Mouse (Mus musculus): ENCODE measurements around the gene Use1. TPM values are rescaled to one million over a fixed set of nuclear protein-coding genes. Genes with fewer than 3 reads are reported as not detected.
A peak's percentile ranks its signal among the peaks of the same experiment; 100 is the strongest.
"Not testable (repeated sequence)": the region's sequence is repeated elsewhere in the genome, so short reads cannot be mapped to it uniquely, and the experiment has no call there.

The Use1 gene
- 93.5 and 93.8 TPM in 2 replicates for polyA plus RNA-seq (2015; fragmentation: Nextera tagmentation; extraction: Ambion mirVana)

DNA sequence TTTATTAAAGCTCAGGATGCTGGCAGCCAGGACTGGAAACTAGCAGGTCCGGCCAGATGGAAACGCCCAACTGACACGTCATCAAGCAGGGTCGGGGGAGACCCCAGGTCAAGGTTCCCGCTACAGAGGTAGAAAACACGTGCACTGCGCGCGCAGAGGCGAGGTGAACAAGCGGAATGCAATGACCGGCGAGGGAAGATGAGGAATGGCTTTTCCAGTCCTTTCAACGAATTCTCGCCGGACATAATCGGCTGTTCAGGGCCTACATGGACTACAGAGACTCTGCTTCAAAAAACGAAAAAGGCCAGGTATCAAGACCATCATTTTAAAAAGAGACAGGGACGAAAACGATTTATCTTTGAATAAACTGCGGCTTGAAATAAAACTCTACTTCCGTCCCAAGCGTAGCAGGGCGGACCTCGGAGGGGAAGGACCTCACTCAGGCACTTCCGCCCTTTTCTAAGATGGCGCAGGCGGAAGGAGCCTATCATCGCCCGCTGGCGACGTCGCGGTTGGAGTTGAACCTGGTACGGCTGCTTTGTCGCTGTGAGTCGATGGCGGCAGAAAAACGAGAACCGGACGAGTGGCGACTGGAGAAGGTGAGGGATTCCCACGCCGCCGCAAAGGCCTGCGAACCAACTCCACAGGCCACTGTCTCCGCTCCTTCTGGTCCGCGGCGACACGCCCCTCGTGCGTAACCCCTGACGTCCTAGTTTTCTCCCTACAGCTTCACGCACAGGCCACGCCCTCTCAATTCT is at the start of gene Use1:
TSS of gene Use1 (plus strand) at position 78 of the 758 bp plus-strand sequence.
- under 1% methylated on average over 56 of the region's 56 CpGs for WGBS
- peak within 1 kb of the TSS; percentile 70 for H3K4me3 ChIP-seq (replicated peaks)
- H3K9me3 ChIP-seq: no peaks in the 10 kb centered on the region
- ATAC-seq: peak; percentile 84
- peak within 1 kb of the TSS; percentile 74 for H3K9ac ChIP-seq
- H3K27me3 ChIP-seq (replicated peaks): no peaks in the 10 kb centered on the region
- H3K36me3 ChIP-seq: peaks cover 5% of the 10 kb centered on the region; the same call in 1 of the 2 replicates
- peak within 1 kb of the TSS; percentile 88 for H3K4me2 ChIP-seq (replicated peaks)
- peak within 1 kb of the TSS; percentile 89 for H3K27ac ChIP-seq
- H3K4me1 ChIP-seq (replicated peaks): peaks cover 11% of the 10 kb centered on the region; the same call in 1 of the 2 replicates

DNA sequence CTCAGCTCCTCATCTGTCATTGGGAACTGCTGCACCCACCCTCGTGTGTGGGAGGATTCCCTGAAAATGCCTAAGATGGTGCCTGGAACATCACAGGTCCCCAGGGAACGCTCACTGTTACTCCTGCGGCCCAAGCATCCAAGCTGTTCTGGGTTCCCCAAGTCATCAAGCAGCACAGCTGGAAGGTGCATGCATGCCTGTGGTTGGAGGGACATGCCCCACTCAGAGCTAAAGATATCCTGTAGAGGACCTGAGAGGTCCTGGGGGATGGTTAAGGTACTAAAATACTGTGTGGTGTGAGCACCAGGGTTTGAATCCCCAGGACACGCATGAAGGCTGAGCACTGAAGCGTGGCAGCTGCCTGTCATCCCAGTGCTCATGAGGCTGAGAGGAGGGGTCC is 48.0 kb upstream of the Use1 start:
- not testable (repeated sequence) for H3K9me3 ChIP-seq; H3K27ac ChIP-seq; H3K4me2 ChIP-seq (replicated peaks); ATAC-seq; H3K27me3 ChIP-seq (replicated peaks); H3K4me1 ChIP-seq (replicated peaks); H3K9ac ChIP-seq; H3K4me3 ChIP-seq (replicated peaks)
- peaks cover 22% of the 10 kb centered on the region for H3K36me3 ChIP-seq
- WGBS: 81% methylated on average over 5 of the region's 5 CpGs

DNA sequence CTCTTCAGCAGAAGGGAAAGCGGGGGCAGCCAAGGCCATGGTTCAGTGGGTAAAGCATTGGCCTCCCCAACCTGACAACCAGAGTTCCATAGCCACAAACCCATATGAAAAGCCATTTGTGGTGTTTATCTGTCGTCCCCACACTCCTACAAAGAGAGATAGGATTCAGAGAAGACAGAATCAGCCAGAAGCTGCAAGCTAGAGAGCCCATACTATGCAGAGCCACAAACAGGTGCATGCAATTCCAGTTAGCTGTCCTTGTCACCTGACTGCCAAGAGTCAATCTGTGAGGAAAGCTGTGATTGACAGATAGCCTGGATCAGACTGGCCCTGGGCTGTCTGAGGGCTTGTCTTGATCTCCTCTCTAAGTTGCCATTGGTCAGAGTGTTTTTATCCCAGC is 46.9 kb upstream of the Use1 start:
- H3K27ac ChIP-seq; H3K9ac ChIP-seq; H3K4me1 ChIP-seq (replicated peaks); H3K27me3 ChIP-seq (replicated peaks); H3K4me3 ChIP-seq (replicated peaks); H3K4me2 ChIP-seq (replicated peaks); H3K9me3 ChIP-seq; ATAC-seq: not testable (repeated sequence)
- peaks cover 33% of the 10 kb centered on the region for H3K36me3 ChIP-seq
- 89% methylated on average over 2 of the region's 2 CpGs for WGBS

DNA sequence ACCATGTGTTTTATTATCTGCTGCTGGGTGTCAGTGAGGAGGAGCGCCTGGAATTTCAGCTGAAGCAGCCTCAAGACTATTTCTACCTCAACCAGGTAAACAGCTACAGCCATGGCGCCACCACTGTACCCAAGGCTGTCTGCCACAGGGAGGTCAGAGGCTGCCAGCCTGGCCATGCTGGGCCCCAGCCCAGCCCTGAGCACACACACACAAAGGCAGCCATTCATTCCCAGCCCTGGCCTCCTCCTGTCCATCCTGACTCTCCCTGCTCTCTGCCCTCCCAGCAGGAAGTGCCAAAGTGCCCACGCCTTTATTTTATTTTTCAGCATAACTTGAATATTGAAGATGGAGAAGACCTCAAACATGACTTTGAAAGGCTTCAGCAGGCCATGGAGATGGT is 43.7 kb upstream of the Use1 start:
- 82% methylated on average over 3 of the region's 3 CpGs for WGBS
- no peaks in the 10 kb centered on the region for H3K27me3 ChIP-seq (replicated peaks)
- H3K4me1 ChIP-seq (replicated peaks): no peaks in the 10 kb centered on the region
- ATAC-seq: no peak
- no peak overlapping the region for H3K4me2 ChIP-seq (replicated peaks)
- H3K4me3 ChIP-seq (replicated peaks): no peak overlapping the region
- H3K9me3 ChIP-seq: no peaks in the 10 kb centered on the region
- H3K36me3 ChIP-seq: peaks cover 39% of the 10 kb centered on the region
- no peak overlapping the region for H3K27ac ChIP-seq
- no peak overlapping the region for H3K9ac ChIP-seq

DNA sequence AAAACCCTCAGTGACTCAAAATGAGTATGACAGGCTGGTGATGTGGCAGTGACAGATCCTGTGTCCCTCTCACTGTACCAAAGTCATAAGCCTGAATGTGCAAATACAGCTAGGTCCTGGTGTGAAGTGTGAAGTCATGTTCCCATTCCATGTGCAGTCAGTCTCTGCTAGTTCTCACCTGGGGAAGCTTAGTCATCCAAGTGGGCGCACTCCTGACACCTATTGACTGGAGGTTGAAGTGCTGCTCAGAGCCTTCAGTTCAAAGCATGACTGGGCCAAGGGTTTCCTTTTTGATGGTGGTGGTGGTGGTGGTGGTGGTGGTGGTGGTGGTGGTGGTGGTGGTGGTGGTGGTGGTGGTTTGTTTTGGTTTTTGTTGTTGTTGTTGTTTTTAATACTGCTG is 41.8 kb upstream of the Use1 start:
- Histone ChIP-seq H3K27me3 (replicated peaks) (no peaks in the 10 kb centered on the region), H3K9me3 (no peaks in the 10 kb centered on the region), H3K4me1 (replicated peaks) (no peaks in the 10 kb centered on the region), H3K9ac (no peak overlapping the region), H3K27ac (no peak overlapping the region), H3K4me3 (replicated peaks) (no peak overlapping the region), H3K4me2 (replicated peaks) (no peak overlapping the region), H3K36me3 (peaks cover 53% of the 10 kb centered on the region)
- 83% methylated on average over 1 of the region's 1 CpGs for WGBS
- ATAC-seq: 0 out of 2 replicates have a peak, but pooled peaks have one; percentile 31

DNA sequence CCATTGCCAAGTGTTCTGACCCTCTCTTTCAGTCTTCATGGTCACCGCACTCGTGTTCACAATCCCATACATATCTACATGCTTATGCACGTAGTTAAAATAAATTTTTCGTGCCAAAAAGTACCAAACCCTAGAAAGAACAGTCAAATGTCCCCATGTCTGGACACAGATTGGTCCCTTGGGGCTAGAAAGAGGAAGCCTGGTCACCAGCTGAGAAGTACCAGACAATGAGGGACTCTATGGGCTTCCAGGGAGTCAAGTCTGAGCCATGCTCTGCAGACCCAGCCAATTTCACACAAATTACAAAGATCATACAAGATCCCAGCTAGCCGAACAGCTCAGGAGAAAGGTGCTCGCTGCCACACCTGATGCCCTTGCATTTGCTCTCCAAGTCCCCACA is 28.8 kb upstream of the Use1 start:
- not testable (repeated sequence) for H3K9ac ChIP-seq; H3K4me3 ChIP-seq (replicated peaks); H3K27me3 ChIP-seq (replicated peaks); H3K9me3 ChIP-seq; H3K4me2 ChIP-seq (replicated peaks); ATAC-seq; H3K27ac ChIP-seq; H3K4me1 ChIP-seq (replicated peaks)
- 92% methylated on average over 6 of the region's 6 CpGs for WGBS
- H3K36me3 ChIP-seq: peaks cover 13% of the 10 kb centered on the region

DNA sequence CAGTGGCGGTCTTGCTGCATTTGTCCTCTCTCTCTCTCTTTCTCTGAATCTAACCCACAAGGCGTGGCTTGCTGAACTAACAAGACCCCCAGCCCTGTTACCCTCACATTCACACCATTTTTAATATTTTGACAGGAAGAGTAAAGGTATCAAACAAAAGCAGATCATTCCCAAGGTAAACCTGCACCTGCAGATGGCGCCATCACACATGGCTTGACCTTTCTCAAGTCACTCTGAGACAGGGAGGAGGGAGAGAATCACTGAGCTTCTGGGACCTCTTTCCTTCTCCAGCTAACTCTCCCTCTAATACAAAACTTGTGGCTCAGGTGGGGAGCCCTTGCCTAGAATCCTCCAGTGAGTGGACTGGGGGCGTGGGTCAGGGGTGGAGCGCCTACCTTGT is 26.0 kb upstream of the Use1 start:
- no peak overlapping the region for H3K9ac ChIP-seq
- no peak overlapping the region for H3K4me3 ChIP-seq (replicated peaks)
- no peaks in the 10 kb centered on the region for H3K27me3 ChIP-seq (replicated peaks)
- H3K9me3 ChIP-seq: no peaks in the 10 kb centered on the region
- WGBS: 78% methylated on average over 5 of the region's 5 CpGs
- H3K27ac ChIP-seq: no peak overlapping the region
- H3K36me3 ChIP-seq: peaks cover 15% of the 10 kb centered on the region; the same call in 1 of the 2 replicates
- no peak for ATAC-seq
- H3K4me2 ChIP-seq (replicated peaks): no peak overlapping the region
- no peaks in the 10 kb centered on the region for H3K4me1 ChIP-seq (replicated peaks)

DNA sequence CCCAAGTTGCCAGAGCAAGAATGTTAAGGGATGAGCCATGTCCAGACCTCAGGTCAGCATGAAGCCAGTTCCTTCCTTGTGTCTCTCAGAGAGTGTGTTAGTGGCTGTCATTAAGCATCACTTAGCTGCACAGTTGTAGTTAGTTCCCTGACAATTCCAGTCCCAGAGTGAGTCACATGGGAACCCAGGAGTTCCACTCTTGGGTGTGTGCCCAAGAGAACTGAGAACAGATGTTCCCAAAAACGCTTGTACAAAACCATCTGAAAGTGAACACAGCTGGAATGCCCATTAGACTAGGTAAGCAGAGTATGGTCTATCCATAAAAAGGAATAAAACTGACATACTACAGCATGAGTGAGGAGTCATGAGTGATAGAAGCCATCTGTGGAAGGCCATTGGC is 20.1 kb upstream of the Use1 start:
- no peaks in the 10 kb centered on the region for H3K9me3 ChIP-seq
- peaks cover 45% of the 10 kb centered on the region for H3K36me3 ChIP-seq
- no peaks in the 10 kb centered on the region for H3K27me3 ChIP-seq (replicated peaks)
- H3K4me3 ChIP-seq (replicated peaks): no peak overlapping the region
- no peak overlapping the region for H3K27ac ChIP-seq
- WGBS: 79% methylated on average over 1 of the region's 1 CpGs
- H3K4me1 ChIP-seq (replicated peaks): no peaks in the 10 kb centered on the region
- no peak for ATAC-seq
- H3K9ac ChIP-seq: no peak overlapping the region
- no peak overlapping the region for H3K4me2 ChIP-seq (replicated peaks)

DNA sequence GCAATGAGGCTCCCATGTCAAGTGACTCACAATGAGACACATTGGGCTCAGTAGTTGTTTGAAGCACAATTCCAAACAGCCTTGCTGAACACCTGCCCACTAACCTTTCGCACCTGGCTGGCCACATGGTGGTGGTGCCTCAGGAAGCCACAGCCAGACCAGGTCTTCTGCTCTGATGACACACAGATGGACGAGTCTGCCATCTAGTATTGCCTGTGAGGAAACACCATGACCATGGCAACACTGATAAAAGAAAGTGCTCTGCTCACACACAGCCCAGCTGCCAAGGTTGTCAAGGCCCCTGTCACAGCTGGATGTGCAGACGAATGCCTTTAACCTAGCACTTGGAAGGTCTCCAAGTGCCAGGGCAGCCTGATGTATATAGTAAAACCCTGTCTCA is 15.5 kb upstream of the Use1 start:
- no peaks in the 10 kb centered on the region for H3K27me3 ChIP-seq (replicated peaks)
- H3K4me3 ChIP-seq (replicated peaks): no peak overlapping the region
- H3K4me1 ChIP-seq (replicated peaks): no peaks in the 10 kb centered on the region
- 64% methylated on average over 3 of the region's 3 CpGs for WGBS
- ATAC-seq: no peak
- H3K27ac ChIP-seq: no peak overlapping the region
- H3K36me3 ChIP-seq: peaks cover 61% of the 10 kb centered on the region
- no peak overlapping the region for H3K4me2 ChIP-seq (replicated peaks)
- no peak overlapping the region for H3K9ac ChIP-seq
- H3K9me3 ChIP-seq: no peaks in the 10 kb centered on the region

DNA sequence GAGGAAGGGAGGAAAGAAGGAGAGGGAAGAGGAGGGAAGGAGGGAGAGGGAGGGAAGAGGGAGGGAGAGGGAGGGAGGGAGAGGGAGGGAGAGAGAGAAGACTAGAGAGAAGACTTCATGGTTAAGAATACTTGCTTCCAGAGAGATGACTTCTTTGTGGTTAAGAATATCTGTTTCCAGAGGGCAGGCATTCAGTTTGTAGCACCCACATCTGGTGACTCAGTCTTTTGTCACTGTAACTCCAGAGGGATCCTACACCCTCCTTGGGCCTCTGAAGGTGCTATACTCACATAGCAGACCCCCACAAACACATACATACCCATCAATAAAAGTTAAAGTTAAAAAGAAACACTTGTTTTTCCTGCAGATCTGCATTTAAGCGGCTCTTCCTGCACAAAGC is 15.1 kb upstream of the Use1 start:
- Histone ChIP-seq H3K9ac (no peak overlapping the region), H3K4me3 (replicated peaks) (no peak overlapping the region), H3K27ac (no peak overlapping the region), H3K4me2 (replicated peaks) (no peak overlapping the region), H3K27me3 (replicated peaks) (no peaks in the 10 kb centered on the region), H3K36me3 (peaks cover 60% of the 10 kb centered on the region), H3K4me1 (replicated peaks) (no peaks in the 10 kb centered on the region), H3K9me3 (no peaks in the 10 kb centered on the region)
- 88% methylated on average over 1 of the region's 1 CpGs for WGBS
- no peak for ATAC-seq

DNA sequence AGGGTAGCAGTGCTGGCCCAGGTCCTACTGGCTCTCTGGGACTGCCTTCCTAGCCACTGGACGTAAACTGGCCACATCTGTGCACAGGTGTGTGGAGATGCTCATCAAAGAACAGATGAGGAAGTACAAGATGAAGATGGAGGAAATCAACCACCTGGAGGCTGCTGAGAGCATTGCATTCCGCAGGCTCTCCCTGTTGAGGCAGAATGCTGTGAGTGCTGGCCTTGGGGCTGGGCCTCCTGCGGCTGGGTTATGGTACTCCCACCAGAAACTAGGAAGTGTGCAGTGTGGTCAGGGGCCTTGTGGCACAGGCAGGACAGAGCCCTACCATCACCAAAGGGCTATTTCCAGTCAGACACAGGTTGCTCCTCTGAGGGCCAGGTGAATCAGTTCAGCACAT is 8.6 kb upstream of the Use1 start:
- no peak for ATAC-seq
- Histone ChIP-seq H3K4me1 (replicated peaks) (no peaks in the 10 kb centered on the region), H3K36me3 (peaks cover 35% of the 10 kb centered on the region), H3K4me2 (replicated peaks) (no peak overlapping the region), H3K27me3 (replicated peaks) (no peaks in the 10 kb centered on the region), H3K27ac (no peak overlapping the region), H3K4me3 (replicated peaks) (no peak overlapping the region), H3K9ac (no peak overlapping the region), H3K9me3 (no peaks in the 10 kb centered on the region)
- 90% methylated on average over 3 of the region's 3 CpGs for WGBS

DNA sequence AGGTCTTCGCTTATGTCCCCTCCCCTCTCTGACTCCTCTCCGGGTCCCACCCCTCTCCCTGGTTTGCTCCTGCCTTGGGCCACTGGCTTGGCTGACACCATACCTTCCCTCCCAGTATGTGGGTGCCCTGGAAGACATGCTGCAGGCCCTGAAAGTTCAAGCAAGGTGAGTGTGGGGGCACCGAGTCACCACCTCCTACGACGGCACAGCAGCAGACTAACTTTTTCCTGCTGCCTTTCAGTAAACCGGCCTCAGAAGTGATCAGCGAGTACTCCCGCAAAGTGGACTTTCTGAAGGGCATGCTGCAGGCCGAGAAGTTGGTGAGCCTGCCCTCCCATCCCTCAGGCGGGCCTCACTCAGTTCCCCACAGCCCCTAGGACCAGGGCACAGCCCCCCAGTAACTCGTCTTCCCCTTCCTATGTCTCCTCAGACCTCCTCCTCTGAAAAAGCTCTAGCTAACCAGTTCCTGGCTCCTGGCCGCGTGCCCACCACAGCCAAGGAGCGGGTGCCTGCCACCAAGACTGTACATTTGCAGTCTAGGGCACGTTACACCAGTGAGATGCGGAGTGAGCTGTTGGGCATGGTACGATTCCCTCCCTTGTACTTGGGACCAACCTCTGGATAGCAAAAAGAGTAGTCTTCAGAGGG is 1.0 kb downstream of the Use1 start:
- H3K4me2 ChIP-seq (replicated peaks): peak overlapping the region; percentile 88
- H3K27ac ChIP-seq: peak overlapping the region; percentile 89
- ATAC-seq: no peak
- H3K4me3 ChIP-seq (replicated peaks): peak overlapping the region; percentile 70
- no peaks in the 10 kb centered on the region for H3K9me3 ChIP-seq
- peaks cover 5% of the 10 kb centered on the region; the same call in 1 of the 2 replicates for H3K36me3 ChIP-seq
- H3K27me3 ChIP-seq (replicated peaks): no peaks in the 10 kb centered on the region
- H3K4me1 ChIP-seq (replicated peaks): peaks cover 11% of the 10 kb centered on the region; the same call in 1 of the 2 replicates
- WGBS: 37% methylated on average over 17 of the region's 17 CpGs
- peak overlapping the region; percentile 74 for H3K9ac ChIP-seq

DNA sequence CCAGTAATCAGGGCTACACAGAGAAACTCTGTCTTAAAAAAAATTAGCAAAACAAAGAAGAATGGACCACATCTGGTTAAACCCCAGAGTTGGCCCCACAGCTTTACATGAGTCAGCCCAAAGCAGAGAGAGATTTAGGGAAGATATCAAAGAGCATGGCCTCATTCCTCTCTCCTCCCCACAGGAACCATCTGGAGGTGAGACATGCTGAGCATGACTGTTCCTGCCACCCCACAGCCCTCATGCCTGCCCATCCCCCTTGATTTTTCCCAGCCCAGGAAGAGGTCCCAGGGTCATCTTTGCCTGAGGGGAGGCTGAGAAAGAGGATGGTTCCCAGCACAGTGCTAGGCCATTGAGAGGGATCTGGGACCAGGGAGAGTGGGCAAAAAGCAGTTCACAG is 1.7 kb downstream of the Use1 start:
- Histone ChIP-seq H3K4me2 (replicated peaks) (no peak overlapping the region), H3K9ac (no peak overlapping the region)
- no peak for ATAC-seq

More for the DNA sequence above, 1.7 kb downstream of the Use1 start:
- H3K27ac ChIP-seq: no peak overlapping the region
- H3K9me3 ChIP-seq: no peaks in the 10 kb centered on the region
- H3K27me3 ChIP-seq (replicated peaks): no peaks in the 10 kb centered on the region
- H3K4me1 ChIP-seq (replicated peaks): peaks cover 11% of the 10 kb centered on the region; the same call in 1 of the 2 replicates
- H3K36me3 ChIP-seq: peaks cover 5% of the 10 kb centered on the region; the same call in 1 of the 2 replicates
- H3K4me3 ChIP-seq (replicated peaks): no peak overlapping the region
